Mouse (Mus musculus): ENCODE data around the gene Gm26657. TPM values are rescaled to one million over a fixed set of nuclear protein-coding genes. Genes with fewer than 3 reads are reported as not detected.

Gm26657 gene
- polyA plus RNA-seq, 2 experiments, result not detected

- no peaks in the 10 kb centered on the region for H3K27me3 ChIP-seq (ENCODE audit: control insufficient read depth, insufficient read depth, low read length)
- H3K27ac ChIP-seq (replicated peaks; ENCODE audit: low read depth, low read length), result no peak overlapping the region
- WGBS, result 42% methylated on average over 3 of the region's 3 CpGs
- ATAC-seq (ENCODE audit: low FRiP score, low read depth) (no peak), DNase-seq (ENCODE audit: low spot score) (no peak)
- H3K4me2 ChIP-seq (replicated peaks; ENCODE audit: low read depth, low read length, severe bottlenecking), result no peak overlapping the region
- H3K9me3 ChIP-seq (ENCODE audit: control insufficient read depth, low read length), result no peaks in the 10 kb centered on the region
- H3K9ac ChIP-seq (ENCODE audit: low read depth, low read length, severe bottlenecking), result no peak overlapping the region
- no peaks in the 10 kb centered on the region for H3K36me3 ChIP-seq (ENCODE audit: control insufficient read depth, insufficient read depth, low read length)
- H3K4me1 ChIP-seq (ENCODE audit: control insufficient read depth, insufficient read depth, low read length), result peaks cover 12% of the 10 kb centered on the region; the same call in 1 of the 2 replicates
- TF ChIP-seq POLR2A (IDR thresholded peaks at IDR 0.05; ENCODE audit: borderline replicate concordance, extremely low read depth, insufficient read depth, insufficient read length), result no peak
- no peak overlapping the region for H3K4me3 ChIP-seq (replicated peaks; ENCODE audit: low read length)
These were observed 18.4 kb upstream of the Gm26657 start for GRCm38 (mm10) chr4:56721469-56721868.

GRCm38 (mm10) chr4:56722346-56722745 is 17.5 kb upstream of the Gm26657 start:
- H3K4me3 ChIP-seq (replicated peaks; ENCODE audit: low read length), result no peak overlapping the region
- ATAC-seq (ENCODE audit: low FRiP score, low read depth) (no peak), DNase-seq (ENCODE audit: low spot score) (no peak)
- H3K4me1 ChIP-seq (ENCODE audit: control insufficient read depth, insufficient read depth, low read length), result peaks cover 12% of the 10 kb centered on the region; the same call in 1 of the 2 replicates
- H3K9ac ChIP-seq (ENCODE audit: low read depth, low read length, severe bottlenecking), result no peak overlapping the region
- H3K4me2 ChIP-seq (replicated peaks; ENCODE audit: low read depth, low read length, severe bottlenecking), result no peak overlapping the region
- 77% methylated on average over 6 of the region's 6 CpGs for WGBS
- H3K27me3 ChIP-seq (ENCODE audit: control insufficient read depth, insufficient read depth, low read length), result no peaks in the 10 kb centered on the region
- no peak for TF ChIP-seq POLR2A (IDR thresholded peaks at IDR 0.05; ENCODE audit: borderline replicate concordance, extremely low read depth, insufficient read depth, insufficient read length)
- no peak overlapping the region for H3K27ac ChIP-seq (replicated peaks; ENCODE audit: low read depth, low read length)
- H3K9me3 ChIP-seq (ENCODE audit: control insufficient read depth, low read length), result no peaks in the 10 kb centered on the region
- H3K36me3 ChIP-seq (ENCODE audit: control insufficient read depth, insufficient read depth, low read length), result no peaks in the 10 kb centered on the region

GRCm38 (mm10) chr4:56723237-56723636 is 16.6 kb upstream of the Gm26657 start:
- DNase-seq (ENCODE audit: low spot score), result no peak
- no peaks in the 10 kb centered on the region for H3K36me3 ChIP-seq (ENCODE audit: control insufficient read depth, insufficient read depth, low read length)
- 89% methylated on average over 6 of the region's 6 CpGs for WGBS
- H3K27me3 ChIP-seq (ENCODE audit: control insufficient read depth, insufficient read depth, low read length), result no peaks in the 10 kb centered on the region
- H3K4me1 ChIP-seq (ENCODE audit: control insufficient read depth, insufficient read depth, low read length), result peaks cover 12% of the 10 kb centered on the region; the same call in 1 of the 2 replicates
- H3K4me2 ChIP-seq (replicated peaks; ENCODE audit: low read depth, low read length, severe bottlenecking), result no peak overlapping the region
- no peak for ATAC-seq (ENCODE audit: low FRiP score, low read depth)
- no peaks in the 10 kb centered on the region for H3K9me3 ChIP-seq (ENCODE audit: control insufficient read depth, low read length)
- no peak overlapping the region for H3K9ac ChIP-seq (ENCODE audit: low read depth, low read length, severe bottlenecking)
- no peak overlapping the region for H3K27ac ChIP-seq (replicated peaks; ENCODE audit: low read depth, low read length)
- TF ChIP-seq POLR2A (IDR thresholded peaks at IDR 0.05; ENCODE audit: borderline replicate concordance, extremely low read depth, insufficient read depth, insufficient read length), result no peak
- H3K4me3 ChIP-seq (replicated peaks; ENCODE audit: low read length), result no peak overlapping the region

DNA sequence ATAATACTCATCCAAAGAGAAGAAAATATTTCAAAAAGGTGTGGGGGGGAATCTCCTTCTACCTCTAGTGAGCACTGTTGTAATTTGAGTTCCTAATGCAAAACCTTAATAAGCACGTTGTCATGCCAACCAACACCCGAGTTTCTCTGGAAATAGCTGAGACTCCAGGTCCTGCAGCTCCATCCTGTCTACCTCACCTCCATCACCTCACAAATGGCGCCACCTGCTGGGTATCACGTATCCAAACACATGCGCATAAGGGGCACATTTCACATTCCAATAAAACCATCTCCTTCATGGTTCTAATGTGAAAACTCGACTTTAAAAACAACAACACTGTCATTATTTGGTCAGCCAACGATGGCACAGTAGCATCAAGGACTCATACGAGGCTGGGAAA is 14.0 kb upstream of the Gm26657 start:
- Histone ChIP-seq H3K9me3 (ENCODE audit: control insufficient read depth, low read length) (no peaks in the 10 kb centered on the region), H3K9ac (ENCODE audit: low read depth, low read length, severe bottlenecking) (no peak overlapping the region), H3K27ac (replicated peaks; ENCODE audit: low read depth, low read length) (no peak overlapping the region), H3K4me1 (ENCODE audit: control insufficient read depth, insufficient read depth, low read length) (no peaks in the 10 kb centered on the region), H3K27me3 (ENCODE audit: control insufficient read depth, insufficient read depth, low read length) (no peaks in the 10 kb centered on the region), H3K4me3 (replicated peaks; ENCODE audit: low read length) (no peak overlapping the region), H3K4me2 (replicated peaks; ENCODE audit: low read depth, low read length, severe bottlenecking) (no peak overlapping the region), H3K36me3 (ENCODE audit: control insufficient read depth, insufficient read depth, low read length) (no peaks in the 10 kb centered on the region)
- DNase-seq (ENCODE audit: low spot score), result no peak
- ATAC-seq (ENCODE audit: low FRiP score, low read depth), result no peak
- WGBS, result 62% methylated on average over 8 of the region's 8 CpGs
- TF ChIP-seq POLR2A (IDR thresholded peaks at IDR 0.05; ENCODE audit: borderline replicate concordance, extremely low read depth, insufficient read depth, insufficient read length), result no peak

DNA sequence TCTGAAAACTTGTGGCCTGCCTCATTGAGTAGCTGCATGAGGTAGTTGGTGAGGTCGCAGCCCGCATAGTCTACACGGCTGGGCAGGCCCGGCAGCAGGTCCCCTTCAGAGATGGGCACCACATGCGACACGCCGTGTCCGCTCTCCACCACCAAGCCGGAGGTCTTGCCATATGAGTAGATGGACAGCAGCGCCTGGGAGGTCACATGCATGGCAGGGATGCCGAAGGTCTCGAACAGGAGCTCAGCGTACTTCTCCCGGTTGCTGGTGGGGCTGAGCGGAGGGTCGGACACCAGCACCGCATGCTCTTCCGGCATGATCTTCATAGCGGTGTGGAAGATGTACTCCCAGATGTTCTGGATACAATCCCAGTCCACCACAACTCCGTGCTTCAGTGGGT is 741 bp downstream of the Gm26657 start:
- H3K9me3 ChIP-seq (ENCODE audit: control insufficient read depth, low read length), result no peaks in the 10 kb centered on the region
- WGBS, result 94% methylated on average over 20 of the region's 20 CpGs
- H3K4me2 ChIP-seq (replicated peaks; ENCODE audit: low read depth, low read length, severe bottlenecking), result no peak overlapping the region
- H3K27ac ChIP-seq (replicated peaks; ENCODE audit: low read depth, low read length), result no peak overlapping the region
- TF ChIP-seq POLR2A (IDR thresholded peaks at IDR 0.05; ENCODE audit: borderline replicate concordance, extremely low read depth, insufficient read depth, insufficient read length), result no peak
- H3K4me1 ChIP-seq (ENCODE audit: control insufficient read depth, insufficient read depth, low read length), result no peaks in the 10 kb centered on the region
- no peak overlapping the region for H3K9ac ChIP-seq (ENCODE audit: low read depth, low read length, severe bottlenecking)
- ATAC-seq (ENCODE audit: low FRiP score, low read depth) (no peak), DNase-seq (ENCODE audit: low spot score) (no peak)
- H3K4me3 ChIP-seq (replicated peaks; ENCODE audit: low read length), result no peak overlapping the region
- H3K27me3 ChIP-seq (ENCODE audit: control insufficient read depth, insufficient read depth, low read length), result no peaks in the 10 kb centered on the region
- H3K36me3 ChIP-seq (ENCODE audit: control insufficient read depth, insufficient read depth, low read length), result peaks cover 10% of the 10 kb centered on the region

GRCm38 (mm10) chr4:56741041-56741493 is 1.2 kb downstream of the Gm26657 start, which contains the start of gene Actl7b:
Actl7b (minus strand) TSS chr4:56741443.
- Histone ChIP-seq H3K4me1 (ENCODE audit: control insufficient read depth, insufficient read depth, low read length) (no peaks in the 10 kb centered on the region), H3K4me3 (replicated peaks; ENCODE audit: low read length) (no peak within 1 kb of the TSS), H3K9ac (ENCODE audit: low read depth, low read length, severe bottlenecking) (no peak within 1 kb of the TSS), H3K27me3 (ENCODE audit: control insufficient read depth, insufficient read depth, low read length) (no peaks in the 10 kb centered on the region), H3K36me3 (ENCODE audit: control insufficient read depth, insufficient read depth, low read length) (peaks cover 14% of the 10 kb centered on the region), H3K27ac (replicated peaks; ENCODE audit: low read depth, low read length) (no peak within 1 kb of the TSS), H3K9me3 (ENCODE audit: control insufficient read depth, low read length) (no peaks in the 10 kb centered on the region), H3K4me2 (replicated peaks; ENCODE audit: low read depth, low read length, severe bottlenecking) (no peak within 1 kb of the TSS)
- 94% methylated on average over 13 of the region's 13 CpGs for WGBS
- TF ChIP-seq POLR2A (IDR thresholded peaks at IDR 0.05; ENCODE audit: borderline replicate concordance, extremely low read depth, insufficient read depth, insufficient read length), result no peak
- ATAC-seq (ENCODE audit: low FRiP score, low read depth) (no peak), DNase-seq (ENCODE audit: low spot score) (no peak)
